Mouse (Mus musculus) left cerebral cortex, adult 2 months (tissue): ENCODE measurements around the gene Ugt1a7c. TPM values are rescaled to one million over a fixed set of nuclear protein-coding genes. Genes with fewer than 3 reads are reported as not detected.
A peak's percentile ranks its signal among the peaks of the same experiment; 100 is the strongest.
"Not testable (repeated sequence)": the region's sequence is repeated elsewhere in the genome, so short reads cannot be mapped to it uniquely, and the experiment has no call there.

ENCODE experiments used
- DNase-seq, 2 experiments: peaks; one replicate each; pipeline ENCODE4 v3.0.0; 2021 to 2022; ENCODE audit warnings: low spot score in 2 of 2, mixed read lengths in 1 of 2; ENCODE audit errors: extremely low spot score in 1 of 2
- H3K27ac ChIP-seq: fragments of 200-600 bp; 2 replicates; pipeline ENCODE4 v1.8.1; 2022
- H3K4me3 ChIP-seq: fragments of 200-600 bp; 2 replicates; pipeline ENCODE4 v1.8.1; 2022
- CTCF ChIP-seq: fragments of 200-600 bp; IDR thresholded peaks from 2 replicates; pipeline ENCODE4 v1.8.1; 2022; ENCODE audit warnings: antibody characterized with exemption, mild to moderate bottlenecking, moderate library complexity
- intact Hi-C: fragments of 180-260 bp; cut with DNase I; formaldehyde crosslinking; loops from one replicate; pipeline ENCODE4 v1.15.1; 2025
- total RNA-seq, 2 experiments: library from RNA; stranded (reverse); gene quantifications; 2 replicates each; pipeline ENCODE4 v1.2.3; 2021

Ugt1a7c gene
- total RNA-seq, 2 experiments from 2014 or later: 0.54 to 0.82 TPM

DNA sequence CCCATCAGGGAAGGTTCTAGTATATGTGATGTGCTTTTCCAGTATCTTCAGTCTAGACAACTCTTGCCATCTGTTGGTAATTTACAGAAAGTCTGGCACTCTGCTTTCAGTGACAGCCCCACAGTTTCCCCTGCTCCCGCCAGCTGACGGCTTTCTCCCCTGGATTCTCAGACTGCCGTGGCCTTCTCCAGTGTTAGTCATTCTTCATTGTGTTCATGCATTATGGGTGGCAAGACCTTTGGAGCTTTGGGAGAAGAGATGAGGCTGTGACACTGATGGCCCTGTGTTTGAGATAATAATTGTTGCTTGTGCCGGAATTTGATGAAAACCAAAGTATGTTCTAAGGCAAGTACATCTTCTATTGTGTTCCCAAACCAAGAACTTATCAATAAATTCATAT lies 123.7 kb downstream of the Ugt1a7c start:
- intact Hi-C loops: no loop called here
- no peak for TF ChIP-seq CTCF
- DNase-seq: no peak
- Histone ChIP-seq H3K4me3 (no peak overlapping the region), H3K27ac (no peak overlapping the region)

GRCm38 (mm10) chr1:88219054-88219453 lies 124.2 kb downstream of the Ugt1a7c start:
- DNase-seq: no peak
- TF ChIP-seq CTCF: no peak
- Histone ChIP-seq H3K27ac (no peak overlapping the region), H3K4me3 (no peak overlapping the region)
- intact Hi-C loops: no loop called here

DNA sequence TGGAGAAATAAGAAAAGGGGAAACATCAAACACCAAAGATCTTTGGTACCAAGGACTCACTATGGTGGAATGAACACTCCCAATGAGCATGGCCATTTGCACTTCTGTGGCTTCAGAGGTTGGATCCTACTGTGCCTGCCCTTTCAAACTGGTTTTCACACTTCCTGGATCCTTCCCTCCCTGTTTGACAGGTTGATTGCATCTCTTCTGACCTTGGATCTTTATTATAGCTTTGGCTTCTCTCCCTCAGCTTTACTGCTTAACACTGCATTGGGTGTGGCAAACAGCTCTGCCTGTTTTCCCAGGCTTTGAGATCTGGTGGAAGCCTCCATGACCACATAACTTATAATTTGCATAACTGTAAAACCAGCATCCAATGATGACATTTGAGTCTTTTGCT lies 125.5 kb downstream of the Ugt1a7c start:
- DNase-seq: no peak
- intact Hi-C loops: no loop called here
- no peak for TF ChIP-seq CTCF
- Histone ChIP-seq H3K27ac (no peak overlapping the region), H3K4me3 (no peak overlapping the region)

- H3K4me3 ChIP-seq: no peak overlapping the region
- DNase-seq: no peak
- no peak overlapping the region for H3K27ac ChIP-seq
- intact Hi-C loops: no loop called here
- TF ChIP-seq CTCF: no peak
These were observed 127.4 kb downstream of the Ugt1a7c start for GRCm38 (mm10) chr1:88222216-88222615.

DNA sequence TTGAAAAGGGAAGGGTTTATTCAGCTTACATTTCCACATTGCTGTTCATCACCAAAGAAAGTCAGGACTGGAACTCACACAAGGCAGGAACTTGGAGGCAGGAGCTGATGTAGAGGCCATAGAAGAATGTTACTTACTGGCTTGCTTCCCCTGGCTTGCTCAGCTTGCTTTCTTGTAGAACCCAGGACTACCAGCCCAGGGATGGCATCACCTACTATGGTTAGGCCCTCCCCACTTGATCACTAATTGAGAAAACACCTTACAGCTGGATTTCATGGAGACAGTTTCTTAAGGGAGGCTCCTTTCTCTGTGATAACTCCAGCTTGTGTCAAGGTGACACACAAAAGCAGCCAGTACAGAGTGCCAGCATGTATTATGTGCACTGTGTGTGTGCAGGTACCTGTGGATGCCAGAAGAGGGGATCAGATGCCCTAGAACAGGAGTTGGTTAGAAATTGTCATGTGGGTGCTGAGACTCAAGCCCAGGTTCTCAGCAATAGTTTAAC lies 128.2 kb downstream of the Ugt1a7c start:
- intact Hi-C loops, H3K27ac ChIP-seq, H3K4me3 ChIP-seq, DNase-seq: not testable (repeated sequence)

DNA sequence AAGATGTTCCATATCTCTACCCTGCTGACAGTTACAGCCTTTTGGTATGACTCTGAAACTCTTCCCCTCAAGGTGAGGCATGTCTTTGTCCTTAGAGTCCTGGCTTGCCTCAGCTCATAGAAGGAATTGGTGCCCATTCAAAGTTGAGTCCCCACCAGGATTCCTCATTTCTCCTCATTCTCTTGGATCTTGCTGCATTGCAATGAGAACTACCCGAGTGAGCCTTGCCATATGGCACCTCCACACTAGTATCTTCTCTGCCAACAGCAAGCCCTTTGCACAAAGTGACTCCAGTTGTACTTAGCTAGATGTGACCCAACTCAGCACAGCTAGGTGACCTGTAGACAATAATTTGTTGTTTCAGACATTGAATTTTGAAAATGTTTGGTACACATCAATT lies 128.7 kb downstream of the Ugt1a7c start:
- H3K4me3 ChIP-seq: no peak overlapping the region
- intact Hi-C loops: no loop called here
- TF ChIP-seq CTCF: no peak
- no peak overlapping the region for H3K27ac ChIP-seq
- DNase-seq: peak in 1 of 2 experiments; percentile 12

- intact Hi-C loops: no loop called here
- Histone ChIP-seq H3K27ac (no peak overlapping the region), H3K4me3 (no peak overlapping the region)
- TF ChIP-seq CTCF: no peak
- no peak for DNase-seq
These were observed 129.3 kb downstream of the Ugt1a7c start for GRCm38 (mm10) chr1:88224029-88224776.

DNA sequence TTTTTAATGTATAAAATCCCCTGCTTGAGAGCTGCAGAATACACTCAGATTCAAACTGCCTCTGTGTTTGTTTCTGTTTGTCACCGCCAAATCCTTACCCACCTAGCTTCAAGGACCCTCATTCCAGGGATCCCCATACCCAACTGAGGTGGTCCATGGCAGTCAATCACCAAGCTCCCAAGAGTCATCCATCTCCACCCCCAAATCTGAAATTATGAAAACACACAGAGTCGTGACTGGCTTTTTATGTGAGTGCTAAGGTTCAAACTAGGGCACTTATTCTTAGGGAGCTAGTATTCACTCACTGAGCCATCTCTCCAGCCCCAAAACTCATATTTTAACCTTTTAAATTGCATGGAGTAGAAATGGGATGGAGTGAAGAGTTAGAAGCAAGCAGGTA lies 130.4 kb downstream of the Ugt1a7c start:
- DNase-seq, H3K27ac ChIP-seq, intact Hi-C loops, H3K4me3 ChIP-seq: not testable (repeated sequence)

DNA sequence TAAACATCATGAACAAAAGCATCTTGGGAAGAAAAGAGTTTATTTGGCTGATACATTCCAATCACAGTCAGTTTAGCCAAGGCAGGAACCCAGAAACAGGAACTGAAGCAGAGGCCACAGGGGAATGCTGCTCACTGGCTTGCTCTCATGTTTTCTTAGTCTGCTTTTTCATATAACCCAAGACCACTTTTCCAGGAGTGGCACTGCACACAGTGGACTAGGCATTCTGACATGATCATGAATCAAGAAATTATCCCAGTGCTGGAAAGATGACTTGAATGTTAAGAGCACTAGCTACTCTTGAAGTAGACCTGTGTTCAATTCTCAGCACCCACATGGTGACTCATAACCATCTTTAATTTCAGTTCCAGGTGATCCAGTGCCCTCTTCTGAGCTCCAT lies 130.9 kb downstream of the Ugt1a7c start:
- DNase-seq: no peak
- intact Hi-C loops: no loop called here
- Histone ChIP-seq H3K27ac (no peak overlapping the region), H3K4me3 (no peak overlapping the region)
- TF ChIP-seq CTCF: no peak

DNA sequence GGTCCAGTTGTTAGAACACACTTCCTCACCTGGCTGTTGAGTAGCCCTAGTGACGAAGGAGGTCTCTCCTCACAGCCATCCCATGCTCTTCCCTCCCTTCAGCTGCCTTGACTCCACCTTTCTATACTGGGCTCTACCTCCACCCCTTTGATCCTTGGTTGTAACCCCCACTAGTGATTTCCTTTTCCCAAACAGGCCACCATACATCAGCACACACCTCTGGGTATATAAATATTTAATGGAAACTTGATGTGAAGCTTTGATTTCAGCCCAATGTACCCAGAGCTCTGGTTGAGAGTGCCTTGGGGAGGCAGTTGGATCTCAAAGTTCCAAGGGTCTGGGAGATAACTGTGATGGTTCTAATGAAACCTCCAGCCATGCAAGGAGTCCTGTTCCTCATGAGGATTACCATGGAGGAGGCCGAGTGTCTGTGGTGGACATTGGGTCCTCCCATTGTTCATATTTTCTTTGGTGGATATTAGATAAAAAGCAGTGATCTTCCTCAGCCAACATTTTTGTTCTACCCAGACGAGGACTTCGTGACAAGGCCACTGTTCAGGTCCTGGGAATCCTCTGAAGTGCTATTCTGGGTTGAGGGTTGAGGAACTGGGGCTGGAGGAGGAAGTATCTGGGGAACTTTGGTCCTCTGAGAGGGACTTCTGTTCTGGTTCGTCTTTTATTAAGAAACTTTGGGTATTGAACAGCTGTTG lies 132.0 kb downstream of the Ugt1a7c start, which contains the start of gene Mroh2a:
Gene Mroh2a (plus strand): TSS at position 317 of the 710 bp plus-strand sequence.
- Histone ChIP-seq H3K4me3 (no peak within 1 kb of the TSS), H3K27ac (no peak within 1 kb of the TSS)
- peak in 1 of 2 experiments; percentile 11 for DNase-seq
- intact Hi-C loops: no loop called here
- TF ChIP-seq CTCF: no peak

DNA sequence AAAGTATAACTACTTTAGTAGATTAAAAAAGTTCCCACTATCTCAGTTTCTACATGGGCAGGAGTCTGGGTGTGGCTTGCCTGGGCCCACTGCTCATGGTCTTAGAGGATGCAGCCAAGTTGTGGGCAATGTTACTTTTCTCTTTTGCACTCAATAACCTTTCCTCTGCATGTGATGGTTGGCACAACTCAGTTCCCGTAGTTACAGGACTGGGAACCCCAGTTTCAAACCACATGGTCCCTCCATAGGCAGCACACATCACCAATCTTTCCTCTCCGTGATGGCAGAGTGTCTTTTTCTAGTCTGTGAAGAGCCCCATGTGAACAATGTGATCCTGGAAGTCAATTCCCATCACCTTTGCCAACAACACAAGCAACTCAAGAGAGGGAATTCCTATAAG lies 132.6 kb downstream of the Ugt1a7c start:
- no peak for TF ChIP-seq CTCF
- Histone ChIP-seq H3K4me3 (no peak overlapping the region), H3K27ac (no peak overlapping the region)
- peak in 1 of 2 experiments; percentile 7 for DNase-seq
- intact Hi-C loops: no loop called here

DNA sequence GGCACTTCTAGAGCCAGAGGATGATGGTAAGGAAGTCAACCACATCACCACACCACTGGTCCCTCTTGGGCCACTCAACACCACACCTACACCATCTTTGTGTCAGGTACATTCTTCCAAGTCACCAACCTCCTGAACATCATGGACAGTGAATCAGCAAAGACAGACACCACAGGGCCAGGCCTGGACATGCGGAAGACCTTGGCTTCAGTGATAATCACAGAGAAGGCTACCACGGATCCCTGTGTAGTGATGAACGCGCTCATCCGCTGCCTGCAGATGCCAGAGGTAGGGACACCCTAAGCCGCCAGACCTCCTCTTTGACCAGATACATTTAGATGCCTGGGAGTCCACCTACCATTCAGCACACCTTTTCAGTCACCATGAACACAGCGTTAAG lies 133.3 kb downstream of the Ugt1a7c start:
- no peak overlapping the region for H3K27ac ChIP-seq
- TF ChIP-seq CTCF: no peak
- no peak for DNase-seq
- intact Hi-C loops: no loop called here
- H3K4me3 ChIP-seq: no peak overlapping the region
